Mouse (Mus musculus): ENCODE results near the gene Apba2. TPM values are rescaled to one million over a fixed set of nuclear protein-coding genes. Genes with fewer than 3 reads are reported as not detected.

The Apba2 gene
- polyA plus RNA-seq, 1 experiment from 2014 or later, result 0.27 TPM

DNA sequence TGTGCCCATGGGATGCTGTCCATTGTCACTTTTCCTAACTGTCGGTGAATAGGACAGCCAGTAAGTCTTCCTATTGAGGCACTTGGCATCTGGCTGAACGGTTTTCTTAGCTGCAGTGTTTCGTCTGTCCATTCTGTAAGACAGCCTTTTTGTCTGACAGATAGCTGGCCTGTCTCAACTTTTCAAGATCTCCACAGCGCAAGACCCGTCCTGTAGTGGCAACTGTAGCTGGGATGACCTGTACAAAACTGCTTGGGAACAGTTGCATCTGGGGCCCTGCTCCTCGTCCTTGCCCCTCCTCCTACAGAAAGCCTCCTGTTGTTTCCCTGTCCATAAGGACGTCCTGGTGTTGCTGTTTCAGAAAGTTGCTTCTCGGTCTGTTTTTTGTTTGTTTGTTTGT, 157.8 kb downstream of the Apba2 start:
- Histone ChIP-seq H3K4me3 (replicated peaks) (no peak overlapping the region), H3K36me3 (no peaks in the 10 kb centered on the region), H3K9ac (no peak overlapping the region), H3K4me2 (no peak overlapping the region), H3K9me3 (replicated peaks) (no peaks in the 10 kb centered on the region), H3K27me3 (no peaks in the 10 kb centered on the region), H3K4me1 (replicated peaks) (no peaks in the 10 kb centered on the region), H3K27ac (no peak overlapping the region)
- ATAC-seq (ENCODE audit: low read depth) (no peak), DNase-seq (no peak)
- WGBS (ENCODE audit: insufficient replicate concordance), result 54% methylated on average over 8 of the region's 8 CpGs

DNA sequence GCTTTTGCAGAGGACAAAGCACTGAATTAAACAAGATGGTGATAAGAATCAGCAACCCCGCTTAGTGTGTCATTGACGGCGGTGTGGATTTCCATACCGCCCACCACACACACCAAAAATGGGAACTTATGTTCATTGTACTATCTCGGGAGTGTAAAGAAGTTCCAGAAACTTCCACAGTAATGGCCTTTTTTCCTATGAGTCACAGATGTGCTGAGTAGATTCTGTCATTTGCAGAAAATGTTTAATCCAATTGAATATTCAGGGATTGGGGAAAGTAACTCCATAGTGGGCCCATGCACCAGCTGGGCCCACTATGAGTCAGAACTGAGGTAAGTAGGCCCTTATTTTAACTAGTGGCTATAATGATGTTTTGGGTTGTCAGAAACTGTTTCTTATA, 161.0 kb downstream of the Apba2 start:
- ATAC-seq (ENCODE audit: low read depth), result no peak
- 63% methylated on average over 5 of the region's 5 CpGs for WGBS (ENCODE audit: insufficient replicate concordance)

DNA sequence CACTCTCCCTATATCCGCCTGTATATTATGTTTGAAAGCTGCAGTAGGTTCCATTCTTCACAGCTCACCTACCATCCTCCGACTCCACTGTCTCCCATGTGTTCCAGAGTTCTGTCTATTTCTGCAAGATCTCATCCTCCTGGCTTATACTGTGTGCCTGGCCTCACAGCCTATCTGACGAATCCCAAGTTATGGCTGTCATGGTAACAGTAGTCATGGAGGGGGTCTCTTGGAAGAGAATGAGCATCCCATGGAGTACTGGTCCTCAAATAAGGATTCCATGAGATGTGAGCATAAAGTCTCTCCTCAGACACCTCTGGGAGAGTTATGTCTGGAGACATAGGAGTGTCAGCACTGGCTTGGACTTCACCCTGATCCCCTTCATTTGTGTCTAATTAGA, 162.1 kb downstream of the Apba2 start:
- ATAC-seq (ENCODE audit: low read depth), result no peak
- 68% methylated on average over 3 of the region's 3 CpGs for WGBS (ENCODE audit: insufficient replicate concordance)
- Histone ChIP-seq H3K27me3 (no peaks in the 10 kb centered on the region), H3K9me3 (replicated peaks) (no peaks in the 10 kb centered on the region), H3K4me3 (replicated peaks) (no peak overlapping the region), H3K27ac (no peak overlapping the region), H3K36me3 (no peaks in the 10 kb centered on the region), H3K4me1 (replicated peaks) (no peaks in the 10 kb centered on the region), H3K4me2 (no peak overlapping the region), H3K9ac (no peak overlapping the region)
- DNase-seq, result no peak

More for the DNA sequence above, 161.0 kb downstream of the Apba2 start:
- no peak for DNase-seq
- no peak overlapping the region for H3K4me3 ChIP-seq (replicated peaks)
- H3K9ac ChIP-seq, result no peak overlapping the region
- H3K4me1 ChIP-seq (replicated peaks), result no peaks in the 10 kb centered on the region
- H3K9me3 ChIP-seq (replicated peaks), result no peaks in the 10 kb centered on the region
- H3K27ac ChIP-seq, result no peak overlapping the region
- H3K36me3 ChIP-seq, result no peaks in the 10 kb centered on the region
- no peak overlapping the region for H3K4me2 ChIP-seq
- H3K27me3 ChIP-seq, result no peaks in the 10 kb centered on the region

DNA sequence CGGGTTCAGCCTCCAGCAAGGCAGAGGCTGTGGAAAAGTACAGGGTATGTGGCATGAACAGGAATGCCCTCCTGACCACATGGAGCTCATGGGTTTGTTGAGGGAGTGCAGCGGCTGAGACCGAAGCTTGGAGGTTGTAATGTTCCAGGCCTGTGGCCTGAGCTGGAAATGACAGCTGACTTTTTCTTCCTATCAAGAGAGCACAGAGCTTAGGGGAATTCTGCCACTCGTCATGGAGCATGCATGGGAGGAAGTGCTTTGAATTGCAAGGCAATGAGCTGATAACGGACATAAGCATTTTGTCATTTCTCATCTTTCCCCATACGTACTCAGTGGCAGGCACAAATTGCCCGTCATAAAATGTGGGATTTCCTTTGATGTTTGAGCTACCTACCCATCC, 163.6 kb downstream of the Apba2 start:
- no peak overlapping the region for H3K4me3 ChIP-seq (replicated peaks)
- H3K9ac ChIP-seq, result no peak overlapping the region
- 45% methylated on average over 7 of the region's 7 CpGs for WGBS (ENCODE audit: insufficient replicate concordance)
- DNase-seq (no peak), ATAC-seq (ENCODE audit: low read depth) (no peak)
- no peak overlapping the region for H3K4me2 ChIP-seq
- no peaks in the 10 kb centered on the region for H3K27me3 ChIP-seq
- H3K4me1 ChIP-seq (replicated peaks), result no peaks in the 10 kb centered on the region
- no peaks in the 10 kb centered on the region for H3K36me3 ChIP-seq
- H3K27ac ChIP-seq, result no peak overlapping the region
- no peaks in the 10 kb centered on the region for H3K9me3 ChIP-seq (replicated peaks)

DNA sequence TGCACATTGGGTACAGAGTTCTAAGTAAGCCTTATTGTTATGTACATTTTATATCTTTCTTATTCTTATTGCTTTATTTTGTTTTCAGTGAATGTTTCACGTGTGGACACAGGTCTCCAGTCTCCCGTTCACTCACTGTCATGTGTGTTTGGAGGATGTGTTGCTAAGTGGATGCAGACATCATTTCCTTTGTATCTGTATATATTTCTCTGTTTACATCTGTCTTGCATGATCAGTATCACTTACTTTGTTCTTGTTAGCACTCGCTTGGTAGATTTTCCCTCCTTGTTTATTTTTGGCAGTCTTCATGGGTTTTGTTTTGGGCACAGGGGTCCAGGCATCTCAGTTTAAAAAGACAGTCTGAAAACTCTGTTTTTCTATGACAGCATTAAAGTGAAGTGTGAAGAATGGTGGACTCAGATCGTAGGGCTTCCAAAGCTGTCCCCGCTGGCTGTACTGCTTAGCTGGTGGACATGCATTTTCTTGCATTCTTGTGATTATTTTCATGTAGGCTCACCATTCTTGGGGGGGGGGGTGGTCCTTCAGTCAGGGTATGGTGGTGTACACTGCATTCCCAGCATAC, 164.3 kb downstream of the Apba2 start:
- no peak overlapping the region for H3K9ac ChIP-seq
- no peak for ATAC-seq (ENCODE audit: low read depth)
- no peaks in the 10 kb centered on the region for H3K27me3 ChIP-seq
- no peak overlapping the region for H3K4me3 ChIP-seq (replicated peaks)
- DNase-seq, result no peak
- no peaks in the 10 kb centered on the region for H3K4me1 ChIP-seq (replicated peaks)
- no peak overlapping the region for H3K27ac ChIP-seq
- no peaks in the 10 kb centered on the region for H3K36me3 ChIP-seq
- no peaks in the 10 kb centered on the region for H3K9me3 ChIP-seq (replicated peaks)
- H3K4me2 ChIP-seq, result no peak overlapping the region
- WGBS (ENCODE audit: insufficient replicate concordance), result 70% methylated on average over 5 of the region's 5 CpGs

DNA sequence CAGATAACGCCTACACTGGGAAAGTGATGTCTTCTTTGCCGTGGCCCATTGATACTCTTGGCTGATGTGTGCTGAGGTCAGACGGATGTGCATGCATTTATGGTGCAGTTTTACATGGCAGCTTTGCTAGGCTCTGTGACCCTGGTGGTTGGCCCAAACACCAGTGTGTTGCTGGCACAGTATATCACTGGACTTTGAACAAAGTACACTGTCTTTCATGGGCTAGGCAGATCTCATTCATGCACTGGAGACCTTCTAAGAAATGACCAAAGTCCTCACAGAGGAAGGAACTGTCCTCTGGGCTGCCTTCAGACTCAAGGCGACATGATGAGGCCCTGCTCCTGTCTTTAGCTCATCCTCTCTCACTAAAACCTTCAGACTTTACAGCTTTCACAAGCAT, 166.5 kb downstream of the Apba2 start:
- no peak overlapping the region for H3K9ac ChIP-seq
- no peaks in the 10 kb centered on the region for H3K9me3 ChIP-seq (replicated peaks)
- H3K4me2 ChIP-seq, result no peak overlapping the region
- no peaks in the 10 kb centered on the region for H3K27me3 ChIP-seq
- ATAC-seq (ENCODE audit: low read depth) (no peak), DNase-seq (no peak)
- H3K4me3 ChIP-seq (replicated peaks), result no peak overlapping the region
- H3K36me3 ChIP-seq, result no peaks in the 10 kb centered on the region
- WGBS (ENCODE audit: insufficient replicate concordance), result 71% methylated on average over 4 of the region's 4 CpGs
- H3K27ac ChIP-seq, result no peak overlapping the region
- H3K4me1 ChIP-seq (replicated peaks), result no peaks in the 10 kb centered on the region

DNA sequence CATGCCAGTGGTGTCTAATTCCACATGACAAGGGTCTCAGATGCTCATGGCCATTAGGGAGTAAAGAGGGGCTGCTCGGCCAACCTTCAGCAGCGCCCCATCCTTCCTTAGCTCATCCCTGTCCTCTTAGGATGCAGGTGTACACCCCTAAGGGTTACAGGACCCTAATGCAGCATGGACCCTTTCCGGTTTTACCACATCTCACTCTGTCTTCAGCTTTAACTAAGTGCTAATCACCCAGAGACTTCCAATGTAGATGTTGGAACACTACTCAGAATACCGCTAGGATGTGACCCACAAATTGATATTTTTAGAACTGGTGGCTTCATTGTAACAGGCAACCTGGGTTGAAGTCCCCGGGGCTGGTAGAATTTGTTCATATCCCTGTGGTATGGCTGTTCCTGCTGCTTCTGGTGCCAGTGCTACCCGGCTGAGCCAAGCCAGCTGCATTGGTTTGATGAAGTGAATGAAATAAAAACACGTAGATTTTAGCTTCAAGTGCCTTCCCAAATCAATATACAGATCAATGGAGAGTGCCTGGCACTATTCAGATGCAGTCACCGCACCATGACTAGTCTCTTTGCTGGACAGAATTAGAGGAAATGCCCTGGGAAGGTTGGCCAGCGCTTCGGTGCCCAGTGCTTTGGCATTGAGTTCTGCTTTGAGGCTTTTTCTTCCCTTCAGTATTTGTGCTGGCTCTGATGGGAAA, 178.4 kb downstream of the Apba2 start:
- 62% methylated on average over 10 of the region's 10 CpGs for WGBS (ENCODE audit: insufficient replicate concordance)
- DNase-seq (no peak), ATAC-seq (ENCODE audit: low read depth) (no peak)
- H3K27ac ChIP-seq, result no peak overlapping the region
- H3K4me3 ChIP-seq (replicated peaks), result no peak overlapping the region
- no peaks in the 10 kb centered on the region for H3K36me3 ChIP-seq
- no peaks in the 10 kb centered on the region for H3K4me1 ChIP-seq (replicated peaks)
- no peaks in the 10 kb centered on the region for H3K9me3 ChIP-seq (replicated peaks)
- H3K27me3 ChIP-seq, result no peaks in the 10 kb centered on the region
- H3K4me2 ChIP-seq, result no peak overlapping the region
- no peak overlapping the region for H3K9ac ChIP-seq

DNA sequence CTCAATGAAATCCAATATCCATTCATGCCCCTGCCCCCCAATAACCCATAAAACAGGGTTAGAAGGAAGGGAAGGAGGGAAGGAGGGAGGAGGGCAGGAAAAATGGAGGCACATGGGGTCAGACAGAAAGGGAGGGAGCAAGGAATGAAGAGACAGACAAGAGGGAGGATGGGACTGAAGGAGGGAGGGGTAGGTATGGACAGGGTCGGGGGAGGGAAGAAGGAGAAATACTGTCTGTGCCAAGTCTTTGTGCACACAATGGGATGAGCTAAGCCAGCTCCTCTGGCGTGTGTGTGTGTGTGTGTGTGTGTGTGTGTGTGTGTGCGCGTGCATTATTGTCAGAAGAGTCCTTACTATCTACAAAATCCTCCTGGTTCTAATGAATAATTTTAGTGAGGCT, 183.4 kb downstream of the Apba2 start:
- no peak overlapping the region for H3K27ac ChIP-seq
- H3K9ac ChIP-seq, result no peak overlapping the region
- H3K4me1 ChIP-seq (replicated peaks), result no peaks in the 10 kb centered on the region
- DNase-seq (no peak), ATAC-seq (ENCODE audit: low read depth) (no peak)
- H3K36me3 ChIP-seq, result no peaks in the 10 kb centered on the region
- no peaks in the 10 kb centered on the region for H3K27me3 ChIP-seq
- no peaks in the 10 kb centered on the region for H3K9me3 ChIP-seq (replicated peaks)
- no peak overlapping the region for H3K4me2 ChIP-seq
- WGBS (ENCODE audit: insufficient replicate concordance), result 59% methylated on average over 4 of the region's 4 CpGs
- H3K4me3 ChIP-seq (replicated peaks), result no peak overlapping the region

DNA sequence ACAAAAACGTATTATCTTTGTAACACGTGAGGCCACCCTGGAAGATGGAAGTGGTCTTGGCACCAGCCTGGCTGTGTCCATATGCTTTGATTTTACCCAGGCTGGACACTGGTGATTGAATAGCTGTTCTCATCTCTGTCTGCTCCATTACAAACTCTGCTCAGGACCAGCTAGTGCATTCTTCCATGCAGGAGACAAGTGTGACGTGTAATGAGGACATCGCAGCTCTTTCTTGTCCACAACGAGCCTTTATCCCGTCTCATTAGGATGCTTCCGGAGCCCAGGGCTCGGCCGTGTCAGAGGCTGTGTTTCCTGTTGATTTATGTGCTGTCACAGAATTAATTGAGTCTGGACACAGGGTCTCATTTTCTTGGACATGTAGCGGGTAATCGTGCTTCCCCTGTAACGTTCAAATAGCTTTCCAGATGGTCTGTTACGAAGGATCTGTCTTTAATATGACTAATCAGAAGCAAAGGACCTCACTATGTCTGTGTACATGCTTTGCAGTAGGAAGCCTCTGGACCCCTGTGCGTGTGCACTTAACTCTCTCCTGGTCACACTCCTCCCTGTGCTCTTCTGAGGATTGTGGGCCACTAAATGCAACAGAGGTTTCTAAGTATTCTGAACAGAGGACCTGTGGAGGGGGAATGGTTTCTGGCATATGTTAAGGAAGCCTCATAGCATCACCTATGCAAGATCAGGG, 186.8 kb downstream of the Apba2 start:
- DNase-seq (no peak), ATAC-seq (ENCODE audit: low read depth) (no peak)
- 73% methylated on average over 14 of the region's 14 CpGs for WGBS (ENCODE audit: insufficient replicate concordance)
- Histone ChIP-seq H3K4me3 (replicated peaks) (no peak overlapping the region), H3K9me3 (replicated peaks) (no peaks in the 10 kb centered on the region), H3K4me1 (replicated peaks) (no peaks in the 10 kb centered on the region), H3K4me2 (no peak overlapping the region), H3K27ac (no peak overlapping the region), H3K27me3 (no peaks in the 10 kb centered on the region), H3K36me3 (no peaks in the 10 kb centered on the region), H3K9ac (no peak overlapping the region)

DNA sequence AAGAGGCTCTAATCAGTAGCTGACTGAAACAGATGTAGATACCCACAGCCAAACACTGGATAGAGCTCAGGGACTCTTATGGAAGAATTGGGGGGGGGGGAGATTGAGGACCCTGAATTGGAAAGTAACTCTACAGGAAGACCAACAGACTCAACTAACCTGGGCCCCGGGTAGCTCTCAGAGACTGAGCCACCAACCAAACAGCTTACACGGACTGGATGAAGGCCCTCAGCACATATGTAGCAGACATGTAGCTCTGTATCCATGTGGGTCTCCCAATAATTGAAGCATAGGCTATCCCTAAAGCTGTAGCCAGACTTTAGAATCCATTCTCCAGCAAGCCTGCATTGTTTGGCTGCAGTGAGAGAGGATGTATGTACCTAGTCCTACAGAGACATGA, 190.3 kb downstream of the Apba2 start:
- Histone ChIP-seq H3K4me1 (replicated peaks) (no peaks in the 10 kb centered on the region), H3K27ac (no peak overlapping the region), H3K36me3 (no peaks in the 10 kb centered on the region), H3K9me3 (replicated peaks) (peaks cover 4% of the 10 kb centered on the region; the same call in 1 of the 2 replicates), H3K4me3 (replicated peaks) (no peak overlapping the region), H3K9ac (no peak overlapping the region), H3K4me2 (no peak overlapping the region), H3K27me3 (no peaks in the 10 kb centered on the region)
- 69% methylated on average over 2 of the region's 2 CpGs for WGBS (ENCODE audit: insufficient replicate concordance)
- ATAC-seq (ENCODE audit: low read depth) (no peak), DNase-seq (no peak)

DNA sequence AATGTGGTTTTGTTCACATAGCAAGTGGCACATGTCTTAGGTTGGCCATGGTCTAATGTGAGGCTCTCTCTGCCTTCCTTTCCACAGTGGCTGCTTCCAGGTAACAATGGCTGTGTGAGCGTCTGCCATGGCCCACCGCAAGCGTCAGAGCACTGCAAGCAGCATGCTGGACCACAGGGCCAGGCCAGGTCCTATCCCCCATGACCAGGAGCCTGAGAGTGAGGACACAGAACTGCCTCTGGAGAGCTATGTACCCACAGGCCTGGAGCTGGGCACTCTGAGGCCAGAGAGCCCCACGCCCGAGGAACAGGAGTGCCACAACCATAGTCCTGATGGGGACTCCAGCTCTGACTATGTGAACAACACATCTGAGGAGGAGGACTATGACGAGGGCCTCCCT, 193.4 kb downstream of the Apba2 start:
- H3K27ac ChIP-seq, result no peak overlapping the region
- no peak overlapping the region for H3K9ac ChIP-seq
- H3K4me3 ChIP-seq (replicated peaks), result no peak overlapping the region
- peaks cover 4% of the 10 kb centered on the region; the same call in 1 of the 2 replicates for H3K9me3 ChIP-seq (replicated peaks)
- no peaks in the 10 kb centered on the region for H3K4me1 ChIP-seq (replicated peaks)
- H3K36me3 ChIP-seq, result no peaks in the 10 kb centered on the region
- ATAC-seq (ENCODE audit: low read depth), result no peak
- 72% methylated on average over 6 of the region's 6 CpGs for WGBS (ENCODE audit: insufficient replicate concordance)
- no peak overlapping the region for H3K4me2 ChIP-seq
- no peaks in the 10 kb centered on the region for H3K27me3 ChIP-seq
- no peak for DNase-seq

Data from liver, embryonic 13.5 days (tissue).